Mouse (Mus musculus) embryonic facial prominence, embryonic 15.5 days (tissue): Measurements from ENCODE around the gene Pla2g2d. TPM values are rescaled to one million over a fixed set of nuclear protein-coding genes. Genes with fewer than 3 reads are reported as not detected.

Experiments used
- ATAC-seq: fragments of 200-750 bp; cut with Nextera tagmentation; 2 replicates; pipeline ENCODE4 v1.8.0; 2017; ENCODE audit warnings: low read depth, moderate TSS enrichment; ENCODE audit not compliant: insufficient number of reproducible peaks, low FRiP score, low TSS enrichment
- H3K27ac ChIP-seq: fragments of 300-500 bp; sonication (generic); replicated peaks from 2 replicates; pipeline ENCODE4 v1.5.1; 2015; ENCODE audit warnings: mild to moderate bottlenecking, inconsistent platforms
- H3K27me3 ChIP-seq: fragments of 300-500 bp; sonication (generic); 2 replicates; pipeline ENCODE4 v1.6.1; 2015; ENCODE audit warnings: inconsistent platforms
- H3K36me3 ChIP-seq: fragments of 300-500 bp; sonication (generic); 2 replicates; pipeline ENCODE4 v1.6.1; 2015; ENCODE audit warnings: mild to moderate bottlenecking, inconsistent platforms
- H3K4me1 ChIP-seq: fragments of 300-500 bp; sonication (generic); 2 replicates; pipeline ENCODE4 v1.6.1; 2015; ENCODE audit warnings: inconsistent platforms
- H3K4me2 ChIP-seq: fragments of 300-500 bp; sonication (generic); replicated peaks from 2 replicates; pipeline ENCODE4 v1.6.1; 2015; ENCODE audit warnings: mild to moderate bottlenecking, inconsistent platforms
- H3K4me3 ChIP-seq: fragments of 300-500 bp; sonication (generic); replicated peaks from 2 replicates; pipeline ENCODE4 v1.5.1; 2015; ENCODE audit warnings: mild to moderate bottlenecking, inconsistent platforms
- H3K9ac ChIP-seq: fragments of 300-500 bp; sonication (generic); 2 replicates; pipeline ENCODE4 v1.6.1; 2015; ENCODE audit warnings: inconsistent platforms
- H3K9me3 ChIP-seq: fragments of 300-500 bp; sonication (generic); replicated peaks from 2 replicates; pipeline ENCODE4 v1.6.1; 2016; ENCODE audit warnings: inconsistent platforms
- WGBS: fragments of 180-500 bp; shearing (Covaris S2); methylation state at CpG from one replicate; pipeline ENCODE4 v1.1.7; 2015; 5-methylcytosine and 5-hydroxymethylcytosine counted together
- polyA plus RNA-seq: library from polyadenylated mRNA; unstranded; fragments of >200 nt; fragmentation: Nextera tagmentation; extraction: Ambion mirVana; gene quantifications from 2 replicates; pipeline ENCODE4 v1.2.1, GENCODE M21; 2015

Pla2g2d gene
- polyA plus RNA-seq, 1 experiment from 2014 or later, result 0.24 TPM

- Histone ChIP-seq H3K9ac (no peak overlapping the region), H3K4me3 (no peak overlapping the region), H3K4me2 (no peak overlapping the region), H3K36me3 (no peaks in the 10 kb centered on the region), H3K27ac (no peak overlapping the region), H3K4me1 (0 out of 2 replicates have a peak, but pooled peaks cover 4% of the 10 kb centered on the region), H3K27me3 (no peaks in the 10 kb centered on the region), H3K9me3 (peaks cover 3% of the 10 kb centered on the region; the same call in 1 of the 2 replicates)
- 53% methylated on average over 18 of the region's 18 CpGs for WGBS
- ATAC-seq, result no peak
Observed at GRCm38 (mm10) chr4:138825751-138826567, 50.4 kb downstream of the Pla2g2d start.

GRCm38 (mm10) chr4:138827147-138827546 lies 51.6 kb downstream of the Pla2g2d start:
- 59% methylated on average over 11 of the region's 11 CpGs for whole genome bisulfite sequencing
- Histone ChIP-seq H3K27ac (no peak overlapping the region), H3K9ac (no peak overlapping the region), H3K4me3 (no peak overlapping the region), H3K36me3 (no peaks in the 10 kb centered on the region), H3K4me1 (0 out of 2 replicates have a peak, but pooled peaks cover 4% of the 10 kb centered on the region), H3K9me3 (peaks cover 3% of the 10 kb centered on the region; the same call in 1 of the 2 replicates), H3K4me2 (no peak overlapping the region), H3K27me3 (no peaks in the 10 kb centered on the region)
- no peak for ATAC-seq

Other genes starting within 250 kb of the Pla2g2d start
- 0.23 TPM in 1 of 2 replicates, not detected in the other for gene Vwa5b1, start 139.9 kb upstream of the Pla2g2d start, polyA plus RNA-seq
- 0.38 and 0.61 TPM in 2 replicates for gene Pla2g2c, start 50.9 kb upstream of the Pla2g2d start, polyA plus RNA-seq
- 4.3 and 10.3 TPM in 2 replicates for gene Ubxn10, start 38.6 kb upstream of the Pla2g2d start, polyA plus RNA-seq
- gene Pla2g2f, start 18.1 kb upstream of the Pla2g2d start, polyA plus RNA-seq, result 29.2 and 31.1 TPM in 2 replicates
- gene Pla2g5, start 87.7 kb downstream of the Pla2g2d start, polyA plus RNA-seq, result 3.0 and 3.5 TPM in 2 replicates
- gene Gm13030, start 98.2 kb downstream of the Pla2g2d start, polyA plus RNA-seq, result not detected in 2 replicates
- gene Pla2g2e, start 102.2 kb downstream of the Pla2g2d start, polyA plus RNA-seq, result 0.96 and 1.1 TPM in 2 replicates
- gene Otud3, start 138.2 kb downstream of the Pla2g2d start, polyA plus RNA-seq, result 4.0 and 4.1 TPM in 2 replicates
- gene Rnf186, start 191.4 kb downstream of the Pla2g2d start, polyA plus RNA-seq, result 0.43 TPM in 1 of 2 replicates, not detected in the other
- gene Tmco4, start 197.2 kb downstream of the Pla2g2d start, polyA plus RNA-seq, result 4.9 and 6.4 TPM in 2 replicates